Mouse (Mus musculus) common myeloid progenitor, adult 5-6 weeks (primary cell): ENCODE data around the gene Rcc1l. TPM values are rescaled to one million over a fixed set of nuclear protein-coding genes. Genes with fewer than 3 reads are reported as not detected.
A peak's percentile ranks its signal among the peaks of the same experiment; 100 is the strongest.

ENCODE experiments used
- ATAC-seq: replicated peaks from 2 replicates; pipeline ENCODE4 v1.8.0; 2016; ENCODE audit warnings: low read depth, mild to moderate bottlenecking, moderate TSS enrichment, inconsistent platforms; ENCODE audit not compliant: poor library complexity, severe bottlenecking
- total RNA-seq: library from RNA; stranded (forward); fragments of 200-1000, 187-1606 nt; gene quantifications from 2 replicates; pipeline ENCODE4 v1.2.3, GENCODE M21; 2017

Gene Rcc1l
- total RNA-seq, 1 experiment from 2014 or later = 10.0 TPM

- no peak for ATAC-seq
Measured at GRCm38 (mm10) chr5:134175696-134176095, 878 bp downstream of the Rcc1l start.

- peak; percentile 64 for ATAC-seq
Measured at GRCm38 (mm10) chr5:134173206-134173605, 3.4 kb downstream of the Rcc1l start.

- no peak for ATAC-seq
Measured at GRCm38 (mm10) chr5:134170167-134170566, 6.4 kb downstream of the Rcc1l start.

DNA sequence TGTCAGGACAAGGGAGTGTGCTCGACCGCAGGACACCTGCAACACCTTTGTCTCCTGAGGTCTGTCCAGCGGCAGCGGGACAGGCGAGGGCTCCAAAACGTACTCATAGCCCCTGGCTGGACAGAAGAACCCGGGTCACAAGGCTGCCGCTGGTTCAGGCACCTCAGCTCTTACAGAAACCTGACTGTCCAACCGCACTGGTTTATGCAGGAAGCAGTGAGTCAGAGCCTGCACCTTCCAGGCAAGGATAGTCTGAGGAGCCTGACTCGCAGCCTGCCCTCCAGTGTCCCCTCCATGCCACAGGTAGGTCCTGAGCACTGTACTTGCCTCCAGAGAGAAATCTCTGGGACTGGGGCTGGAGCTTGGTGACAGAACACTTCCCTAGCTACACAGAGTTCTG, 7.3 kb downstream of the Rcc1l start:
- ATAC-seq = no peak

DNA sequence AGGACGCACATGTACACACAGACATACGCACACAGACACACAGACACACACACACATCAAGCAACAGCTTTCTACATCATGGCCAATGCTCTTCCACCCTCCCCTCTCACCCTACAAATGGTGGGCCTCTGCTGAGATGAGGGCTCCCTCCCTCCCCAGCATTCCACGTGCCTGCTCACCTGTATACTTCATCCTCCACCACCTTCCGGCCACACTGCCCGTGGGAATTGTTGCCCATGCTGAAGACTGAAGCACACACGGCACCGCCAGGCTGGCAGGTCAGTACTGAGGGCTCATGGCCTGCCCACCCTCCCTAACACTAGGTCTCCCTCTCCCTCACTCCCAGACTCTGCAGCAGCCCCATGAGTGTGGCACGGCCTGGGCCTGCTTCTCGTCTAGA, 8.5 kb downstream of the Rcc1l start:
- no peak for ATAC-seq

DNA sequence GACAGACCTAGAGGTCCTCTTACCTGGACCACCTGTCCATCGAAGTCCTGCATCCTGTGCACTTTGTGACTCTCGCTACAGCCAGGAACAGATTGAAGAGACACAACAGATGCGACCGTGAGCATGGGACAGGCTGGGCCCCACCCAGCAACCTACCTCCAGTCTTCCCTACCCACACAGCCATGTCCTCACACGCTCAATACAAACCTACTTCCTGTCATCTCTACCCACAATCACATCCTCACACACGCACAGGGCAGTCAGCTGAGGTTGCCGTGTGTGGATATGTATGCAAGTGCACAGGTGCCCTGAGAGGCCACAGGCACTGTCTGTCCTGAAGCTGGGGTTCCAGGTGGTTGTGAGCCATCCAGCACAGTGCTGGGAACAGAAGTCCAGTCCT, 9.9 kb downstream of the Rcc1l start:
- ATAC-seq = no peak

- no peak for ATAC-seq
Measured at GRCm38 (mm10) chr5:134164688-134165087, 11.9 kb downstream of the Rcc1l start.

- no peak for ATAC-seq
Measured at GRCm38 (mm10) chr5:134155916-134156466, 20.6 kb downstream of the Rcc1l start.

DNA sequence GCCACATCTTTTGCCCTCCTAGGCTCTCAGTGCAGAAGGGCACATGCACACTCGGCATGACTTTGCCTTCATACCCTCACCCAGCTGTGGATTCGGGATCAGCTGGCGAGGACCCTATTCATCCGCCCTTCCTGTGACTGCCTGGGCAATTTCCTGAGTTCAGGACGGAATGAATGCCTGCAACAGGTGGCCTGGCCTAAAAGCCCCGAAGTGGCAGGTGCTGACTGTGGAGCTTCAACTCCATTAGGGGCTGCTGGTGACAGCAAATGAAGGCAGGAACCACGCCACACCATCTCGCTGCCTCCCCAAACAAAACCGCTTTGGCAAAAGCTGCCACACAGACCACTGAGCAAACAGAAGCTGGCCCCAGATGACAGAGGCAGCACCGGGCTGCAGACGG, 24.7 kb downstream of the Rcc1l start:
- no peak for ATAC-seq

DNA sequence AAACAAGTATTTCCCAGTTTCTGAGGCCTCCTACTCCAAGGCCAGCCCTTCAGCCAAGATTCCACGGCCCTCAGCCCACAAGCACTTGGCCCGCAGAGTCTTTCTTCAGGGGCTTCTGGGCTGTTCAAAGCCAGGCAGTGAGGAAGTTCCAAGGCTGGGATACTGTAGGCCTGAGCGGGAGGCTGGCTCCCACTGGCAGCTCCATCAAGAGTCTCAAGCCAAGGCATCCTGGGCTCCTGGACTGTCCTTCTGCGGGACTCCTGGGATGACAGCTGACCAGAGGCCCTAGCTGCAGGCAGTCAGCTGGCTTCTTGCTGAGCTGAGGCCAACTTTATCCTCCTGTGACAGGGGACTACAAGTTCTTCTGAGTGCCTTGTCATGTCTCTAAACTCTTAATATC, 28.4 kb downstream of the Rcc1l start:
- ATAC-seq = no peak

GRCm38 (mm10) chr5:134147194-134147753, 29.3 kb downstream of the Rcc1l start:
- no peak for ATAC-seq

- ATAC-seq = no peak
Measured at GRCm38 (mm10) chr5:134144986-134145385, 31.6 kb downstream of the Rcc1l start.

DNA sequence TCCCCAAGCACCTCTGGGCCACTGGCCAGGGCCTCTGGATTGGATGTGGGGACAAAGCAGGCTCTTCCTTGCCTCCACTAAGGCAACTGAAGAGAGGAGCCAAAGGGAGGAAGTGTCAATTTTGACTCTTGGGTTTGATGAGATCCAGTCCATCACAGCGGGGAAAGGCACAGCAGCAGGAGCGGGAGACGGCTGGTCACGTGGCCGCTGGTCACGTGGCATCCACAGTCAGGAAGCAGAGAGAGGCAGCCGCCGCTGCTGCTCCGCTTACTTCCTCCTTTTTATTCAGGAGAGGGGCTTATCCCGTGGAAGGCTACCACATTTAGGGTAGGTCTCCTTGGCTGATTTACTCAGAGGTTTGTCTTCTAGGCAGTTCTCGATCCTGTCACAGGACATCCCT, 34.2 kb downstream of the Rcc1l start:
- no peak for ATAC-seq

- ATAC-seq = no peak
Measured at GRCm38 (mm10) chr5:134141236-134141635, 35.3 kb downstream of the Rcc1l start.

DNA sequence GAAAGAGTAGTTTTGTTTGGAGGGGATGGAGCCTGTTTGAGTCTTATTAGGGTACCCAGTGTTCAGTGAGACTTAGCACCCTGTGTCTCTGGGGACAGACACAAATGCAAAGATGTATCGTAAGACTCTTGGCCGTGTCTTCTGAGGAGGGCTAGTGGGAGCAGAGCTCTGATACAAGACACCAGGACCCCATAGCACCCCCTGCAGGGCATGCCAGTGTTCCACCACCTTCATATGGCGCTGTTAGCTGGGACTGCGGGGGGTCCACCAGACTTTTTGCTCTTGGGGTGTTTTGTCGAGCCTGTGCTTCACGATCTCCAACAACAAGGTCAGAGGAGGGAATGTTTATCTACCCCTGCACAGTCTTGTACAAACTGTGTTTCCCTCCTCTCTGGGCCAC, 37.1 kb downstream of the Rcc1l start:
- ATAC-seq = no peak

GRCm38 (mm10) chr5:134137933-134138332, 38.6 kb downstream of the Rcc1l start:
- no peak for ATAC-seq

DNA sequence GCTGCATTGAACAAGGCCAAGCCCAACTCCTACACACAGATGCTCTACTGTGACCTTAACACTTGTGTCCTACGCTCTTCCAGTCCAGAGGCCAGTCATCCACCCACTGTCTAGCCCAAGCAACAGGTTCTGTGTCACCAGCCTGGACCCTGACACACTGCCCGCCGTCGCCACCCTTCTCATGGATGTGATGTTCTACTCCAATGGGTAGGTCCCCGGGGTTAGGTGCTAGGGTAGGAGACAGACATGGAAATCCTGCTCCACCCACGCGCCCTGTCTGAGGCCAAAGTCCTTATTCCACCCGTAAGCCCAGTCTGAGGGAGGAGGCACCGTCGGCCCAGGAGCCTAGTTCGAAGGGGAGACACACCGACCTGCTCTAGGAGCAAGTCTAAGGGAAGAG, 40.6 kb downstream of the Rcc1l start:
- ATAC-seq = no peak

- ATAC-seq = no peak
Measured at GRCm38 (mm10) chr5:134131586-134131985, 45.0 kb downstream of the Rcc1l start.

DNA sequence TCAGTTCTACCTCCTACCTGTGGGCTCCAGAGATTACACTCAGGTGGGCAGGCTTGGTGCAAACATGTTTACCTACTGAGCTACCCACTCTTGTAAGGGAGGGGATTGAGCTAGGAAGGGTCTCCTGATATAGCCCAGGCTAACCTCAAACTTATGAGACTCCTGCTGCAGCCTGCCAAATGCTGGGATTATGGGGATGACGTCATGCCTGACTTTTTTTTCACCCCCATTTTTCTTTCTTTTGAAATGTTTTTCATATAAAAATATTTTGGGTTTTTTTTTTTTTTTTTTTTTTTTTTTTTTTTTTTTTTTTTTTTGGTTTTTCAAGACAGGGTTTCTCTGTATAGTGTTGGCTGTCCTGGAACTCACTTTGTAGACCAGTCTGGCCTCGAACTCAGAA, 50.3 kb downstream of the Rcc1l start:
- ATAC-seq = no peak

DNA sequence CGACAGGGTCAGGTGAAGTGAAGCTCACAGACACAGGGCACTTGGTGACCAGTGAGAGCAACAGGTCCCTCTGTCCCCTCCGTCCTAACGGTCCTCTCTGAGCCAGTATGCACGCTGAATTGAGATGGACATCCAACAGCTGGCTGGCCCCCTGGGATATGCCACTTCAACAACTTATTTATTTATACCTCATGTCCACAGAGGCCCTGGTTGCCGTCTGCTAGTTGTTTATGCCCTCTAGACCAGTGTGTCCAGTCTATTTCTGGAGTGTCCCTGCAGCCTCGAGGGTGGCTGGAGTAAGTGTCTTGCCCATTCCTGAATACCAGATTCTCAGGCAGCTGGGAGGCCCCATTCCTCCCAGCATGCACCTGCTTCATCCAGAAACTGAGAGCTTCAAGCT, 52.7 kb downstream of the Rcc1l start:
- no peak for ATAC-seq

- ATAC-seq = no peak
Measured at GRCm38 (mm10) chr5:134121893-134122259, 54.7 kb downstream of the Rcc1l start.

DNA sequence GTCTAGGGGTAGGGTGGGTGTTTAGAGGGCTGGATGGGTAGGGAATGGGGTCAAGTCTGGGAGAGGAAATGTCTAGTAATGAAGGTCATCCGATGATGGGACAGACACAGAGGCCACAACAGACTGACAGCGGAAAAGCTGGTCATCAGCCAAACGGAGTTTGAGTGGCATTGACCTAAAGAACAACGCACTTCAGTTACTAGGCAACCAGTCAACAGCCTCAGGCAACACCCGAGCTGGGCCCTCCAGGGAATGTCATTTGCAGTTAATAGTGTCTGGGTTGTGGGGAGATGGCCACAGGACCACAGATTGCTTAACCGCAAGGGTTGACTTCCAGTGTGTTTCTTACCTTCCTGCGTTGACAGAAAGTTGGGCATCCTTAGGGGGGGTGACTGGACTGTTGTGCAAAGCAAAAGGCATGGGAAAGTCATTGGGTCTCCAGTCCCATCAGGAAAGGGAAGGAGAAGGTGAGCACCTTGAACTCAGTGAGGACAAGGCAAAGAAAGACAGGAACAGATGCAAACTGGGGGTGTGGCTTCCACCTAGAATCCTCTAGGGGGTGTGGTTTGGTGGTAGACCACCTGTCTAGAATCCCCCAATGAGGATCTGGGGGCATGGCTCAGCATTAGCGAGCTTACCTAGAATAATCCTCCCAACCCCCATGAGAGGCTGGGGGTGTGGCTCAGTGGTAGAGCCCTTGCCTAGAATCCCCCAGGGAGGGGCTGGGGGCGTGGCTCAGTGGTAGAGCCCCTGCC, 55.3 kb downstream of the Rcc1l start:
- ATAC-seq = peak; percentile 58
